Mouse (Mus musculus) megakaryocyte, embryonic 14.5 days (primary cell): ENCODE results near the gene Flt4.

ENCODE experiments used
- FLI1 ChIP-seq: IDR thresholded peaks from 2 replicates; pipeline ENCODE4 v1.6.1; 2012; ENCODE audit warnings: low read length, inconsistent platforms, mixed read lengths
- GATA1 ChIP-seq: IDR thresholded peaks from 3 replicates; pipeline ENCODE4 v1.6.1; 2012; ENCODE audit warnings: mixed read lengths, low read length, inconsistent platforms, borderline replicate concordance

DNA sequence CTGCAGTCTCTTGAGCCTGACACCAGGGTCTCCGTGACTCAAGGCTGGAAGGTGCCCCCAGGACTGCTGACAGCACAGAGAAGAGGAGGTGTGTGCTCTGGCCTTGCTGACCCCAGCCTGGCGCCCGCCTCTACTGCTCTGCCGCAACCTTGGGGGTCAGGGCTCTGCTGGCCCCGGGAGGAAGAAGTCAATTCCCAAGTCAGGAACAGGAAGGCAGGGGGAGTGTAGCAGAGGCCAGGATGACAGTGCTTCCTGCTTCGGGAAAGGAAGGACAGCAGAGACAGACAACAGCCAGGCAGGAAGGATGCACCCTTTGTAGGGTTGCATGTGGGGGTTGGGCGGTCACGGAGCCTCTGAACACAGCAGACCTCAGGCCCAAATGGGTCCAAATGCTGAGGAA is 9.4 kb downstream of the Flt4 start:
- TF ChIP-seq GATA1 (no peak), FLI1 (no peak)
